Mouse (Mus musculus) heart, embryonic 13.5 days (tissue): ENCODE measurements around the gene Disc1. TPM values are rescaled to one million over a fixed set of nuclear protein-coding genes. Genes with fewer than 3 reads are reported as not detected.

Source experiments
- ATAC-seq: fragments of 200-750 bp; cut with Nextera tagmentation; 2 replicates; pipeline ENCODE4 v1.8.0; 2017; ENCODE audit warnings: moderate TSS enrichment; ENCODE audit not compliant: insufficient number of reproducible peaks, low FRiP score, low TSS enrichment; ENCODE audit errors: extremely low read depth
- H3K27ac ChIP-seq: fragments of 300-500 bp; sonication (generic); replicated peaks from 2 replicates; pipeline ENCODE4 v1.5.1; 2015; ENCODE audit warnings: moderate library complexity, mild to moderate bottlenecking, inconsistent platforms
- H3K27me3 ChIP-seq: fragments of 300-500 bp; sonication (generic); replicated peaks from 2 replicates; pipeline ENCODE4 v1.6.1; 2015; ENCODE audit warnings: mild to moderate bottlenecking, inconsistent platforms
- H3K36me3 ChIP-seq: fragments of 300-500 bp; sonication (generic); 2 replicates; pipeline ENCODE4 v1.6.1; 2015; ENCODE audit warnings: mild to moderate bottlenecking, inconsistent platforms
- H3K4me1 ChIP-seq: fragments of 300-500 bp; sonication (generic); 2 replicates; pipeline ENCODE4 v1.6.1; 2015; ENCODE audit warnings: inconsistent platforms
- H3K4me2 ChIP-seq: fragments of 300-500 bp; sonication (generic); 2 replicates; pipeline ENCODE4 v1.6.1; 2015; ENCODE audit warnings: inconsistent platforms, mild to moderate bottlenecking, moderate library complexity
- H3K4me3 ChIP-seq: fragments of 300-500 bp; sonication (generic); 2 replicates; pipeline ENCODE4 v1.5.1; 2015; ENCODE audit warnings: moderate library complexity, mild to moderate bottlenecking, inconsistent platforms
- H3K9ac ChIP-seq: fragments of 300-500 bp; sonication (generic); 2 replicates; pipeline ENCODE4 v1.6.1; 2015; ENCODE audit warnings: inconsistent platforms, mild to moderate bottlenecking, moderate library complexity
- H3K9me3 ChIP-seq: fragments of 300-500 bp; sonication (generic); 2 replicates; pipeline ENCODE4 v1.6.1; 2016; ENCODE audit warnings: inconsistent platforms
- WGBS: fragments of 180-500 bp; shearing (Covaris S2); methylation state at CpG from one replicate; pipeline ENCODE4 v1.1.7; 2015; ENCODE audit warnings: mixed read lengths; 5-methylcytosine and 5-hydroxymethylcytosine counted together
- polyA plus RNA-seq: library from polyadenylated mRNA; unstranded; fragments of >200 nt; fragmentation: Nextera tagmentation; extraction: Ambion mirVana; gene quantifications from 2 replicates; pipeline ENCODE4 v1.2.1, GENCODE M21; 2015

The Disc1 gene
- polyA plus RNA-seq, 1 experiment from 2014 or later: 2.2 TPM

GRCm38 (mm10) chr8:125084523-125084922, 30.5 kb downstream of the Disc1 start:
- H3K9me3 ChIP-seq: no peaks in the 10 kb centered on the region
- 78% methylated on average over 7 of the region's 7 CpGs for WGBS
- H3K9ac ChIP-seq: peak overlapping the region; percentile 40; the same call in 1 of the 2 replicates
- no peak overlapping the region for H3K4me3 ChIP-seq
- peaks cover 30% of the 10 kb centered on the region for H3K4me1 ChIP-seq
- peak overlapping the region; percentile 87 for H3K27ac ChIP-seq
- no peaks in the 10 kb centered on the region for H3K36me3 ChIP-seq
- ATAC-seq: no peak
- H3K4me2 ChIP-seq: no peak overlapping the region
- H3K27me3 ChIP-seq: no peaks in the 10 kb centered on the region

- ATAC-seq: no peak; the same call in 1 of the 2 replicates
- Histone ChIP-seq H3K4me1 (peaks cover 22% of the 10 kb centered on the region), H3K4me2 (peak overlapping the region; percentile 22), H3K27ac (no peak overlapping the region), H3K9me3 (no peaks in the 10 kb centered on the region), H3K36me3 (peaks cover 6% of the 10 kb centered on the region; the same call in 1 of the 2 replicates), H3K4me3 (no peak overlapping the region), H3K9ac (0 out of 2 replicates have a peak overlapping the region, but pooled peaks have one; percentile 0), H3K27me3 (no peaks in the 10 kb centered on the region)
- WGBS: 51% methylated on average over 21 of the region's 21 CpGs
These were observed 37.1 kb downstream of the Disc1 start for GRCm38 (mm10) chr8:125090889-125091740.

- no peak overlapping the region for H3K27ac ChIP-seq
- H3K36me3 ChIP-seq: peaks cover 4% of the 10 kb centered on the region; the same call in 1 of the 2 replicates
- no peak overlapping the region for H3K9ac ChIP-seq
- no peak overlapping the region for H3K4me2 ChIP-seq
- H3K4me1 ChIP-seq: peaks cover 28% of the 10 kb centered on the region
- H3K27me3 ChIP-seq: no peaks in the 10 kb centered on the region
- no peaks in the 10 kb centered on the region for H3K9me3 ChIP-seq
- WGBS: 79% methylated on average over 3 of the region's 3 CpGs
- no peak for ATAC-seq
- no peak overlapping the region for H3K4me3 ChIP-seq
These were observed 43.1 kb downstream of the Disc1 start for GRCm38 (mm10) chr8:125097140-125097539.

- H3K27me3 ChIP-seq: no peaks in the 10 kb centered on the region
- WGBS: 57% methylated on average over 5 of the region's 5 CpGs
- ATAC-seq: no peak
- H3K9me3 ChIP-seq: no peaks in the 10 kb centered on the region
- H3K4me2 ChIP-seq: no peak overlapping the region
- H3K36me3 ChIP-seq: peaks cover 4% of the 10 kb centered on the region; the same call in 1 of the 2 replicates
- H3K27ac ChIP-seq: no peak overlapping the region
- peaks cover 37% of the 10 kb centered on the region for H3K4me1 ChIP-seq
- H3K4me3 ChIP-seq: no peak overlapping the region
- no peak overlapping the region for H3K9ac ChIP-seq
These were observed 44.1 kb downstream of the Disc1 start for GRCm38 (mm10) chr8:125098050-125098449.

GRCm38 (mm10) chr8:125102303-125102702, 48.3 kb downstream of the Disc1 start:
- Histone ChIP-seq H3K4me1 (peaks cover 36% of the 10 kb centered on the region), H3K9ac (0 out of 2 replicates have a peak overlapping the region, but pooled peaks have one; percentile 34), H3K4me3 (0 out of 2 replicates have a peak overlapping the region, but pooled peaks have one; percentile 4), H3K9me3 (no peaks in the 10 kb centered on the region), H3K36me3 (no peaks in the 10 kb centered on the region), H3K4me2 (peak overlapping the region; percentile 56), H3K27ac (peak overlapping the region; percentile 52), H3K27me3 (no peaks in the 10 kb centered on the region)
- ATAC-seq: no peak
- WGBS: 30% methylated on average over 13 of the region's 13 CpGs

GRCm38 (mm10) chr8:125113171-125113570, 59.2 kb downstream of the Disc1 start:
- Histone ChIP-seq H3K9me3 (no peaks in the 10 kb centered on the region), H3K4me1 (peaks cover 5% of the 10 kb centered on the region; the same call in 1 of the 2 replicates), H3K4me2 (no peak overlapping the region), H3K4me3 (no peak overlapping the region), H3K36me3 (no peaks in the 10 kb centered on the region), H3K27me3 (no peaks in the 10 kb centered on the region), H3K9ac (no peak overlapping the region), H3K27ac (no peak overlapping the region)
- ATAC-seq: no peak
- WGBS: 55% methylated on average over 9 of the region's 9 CpGs

- no peaks in the 10 kb centered on the region for H3K36me3 ChIP-seq
- H3K4me1 ChIP-seq: peaks cover 5% of the 10 kb centered on the region; the same call in 1 of the 2 replicates
- no peak overlapping the region for H3K9ac ChIP-seq
- H3K27me3 ChIP-seq: no peaks in the 10 kb centered on the region
- no peak for ATAC-seq
- H3K4me2 ChIP-seq: no peak overlapping the region
- H3K9me3 ChIP-seq: no peaks in the 10 kb centered on the region
- no peak overlapping the region for H3K27ac ChIP-seq
- no peak overlapping the region for H3K4me3 ChIP-seq
- 75% methylated on average over 3 of the region's 3 CpGs for WGBS
These were observed 59.8 kb downstream of the Disc1 start for GRCm38 (mm10) chr8:125113831-125114230.

- no peaks in the 10 kb centered on the region for H3K27me3 ChIP-seq
- H3K4me1 ChIP-seq: peaks cover 7% of the 10 kb centered on the region
- H3K27ac ChIP-seq: no peak overlapping the region
- no peaks in the 10 kb centered on the region for H3K9me3 ChIP-seq
- no peak for ATAC-seq
- no peak overlapping the region for H3K4me3 ChIP-seq
- no peaks in the 10 kb centered on the region for H3K36me3 ChIP-seq
- H3K4me2 ChIP-seq: no peak overlapping the region
- H3K9ac ChIP-seq: no peak overlapping the region
- WGBS: 76% methylated on average over 5 of the region's 5 CpGs
These were observed 61.3 kb downstream of the Disc1 start for GRCm38 (mm10) chr8:125115321-125115720.

GRCm38 (mm10) chr8:125116616-125117015, 62.6 kb downstream of the Disc1 start:
- Histone ChIP-seq H3K27me3 (no peaks in the 10 kb centered on the region), H3K9me3 (no peaks in the 10 kb centered on the region), H3K4me3 (no peak overlapping the region), H3K9ac (no peak overlapping the region), H3K4me2 (no peak overlapping the region), H3K4me1 (peaks cover 18% of the 10 kb centered on the region), H3K27ac (no peak overlapping the region), H3K36me3 (no peaks in the 10 kb centered on the region)
- WGBS: 12% methylated on average over 2 of the region's 2 CpGs
- no peak for ATAC-seq

GRCm38 (mm10) chr8:125126482-125126881, 72.5 kb downstream of the Disc1 start:
- Histone ChIP-seq H3K4me3 (no peak overlapping the region), H3K9ac (no peak overlapping the region), H3K27me3 (no peaks in the 10 kb centered on the region), H3K27ac (no peak overlapping the region), H3K36me3 (no peaks in the 10 kb centered on the region), H3K4me1 (peaks cover 16% of the 10 kb centered on the region), H3K9me3 (no peaks in the 10 kb centered on the region), H3K4me2 (no peak overlapping the region)
- no peak for ATAC-seq
- WGBS: 86% methylated on average over 4 of the region's 4 CpGs

- no peak overlapping the region for H3K27ac ChIP-seq
- H3K9me3 ChIP-seq: no peaks in the 10 kb centered on the region
- H3K9ac ChIP-seq: no peak overlapping the region
- H3K36me3 ChIP-seq: no peaks in the 10 kb centered on the region
- no peak overlapping the region for H3K4me2 ChIP-seq
- no peak for ATAC-seq
- 76% methylated on average over 7 of the region's 7 CpGs for WGBS
- H3K4me3 ChIP-seq: no peak overlapping the region
- H3K4me1 ChIP-seq: peaks cover 22% of the 10 kb centered on the region
- H3K27me3 ChIP-seq: no peaks in the 10 kb centered on the region
These were observed 73.6 kb downstream of the Disc1 start for GRCm38 (mm10) chr8:125127621-125128020.
